Mouse (Mus musculus) liver, embryonic 14.5 days (tissue): ENCODE measurements at regions not wholly inside any gene's neighbourhood (a gene's known extent, or its start where the extent isn't known, plus 50 kb on each side); places are given as distances from the start of the nearest gene placed in this dataset.

ENCODE experiments used
- ATAC-seq: fragments of 200-750 bp; cut with Nextera tagmentation; 2 replicates; pipeline ENCODE4 v1.8.0; 2017; ENCODE audit warnings: moderate number of reproducible peaks, mild to moderate bottlenecking, moderate library complexity; ENCODE audit not compliant: insufficient read depth
- DNase-seq, 3 experiments: peaks; one replicate each; pipeline ENCODE4 v3.0.0-alpha.2; 2012 to 2013; ENCODE audit warnings: low read depth in 3 of 3, low spot score in 3 of 3
- H3K27ac ChIP-seq: fragments of 300-500 bp; sonication (generic); 2 replicates; pipeline ENCODE4 v1.5.1; 2014; ENCODE audit warnings: moderate library complexity, mild to moderate bottlenecking, control low read depth, inconsistent platforms
- H3K27me3 ChIP-seq: fragments of 300-500 bp; sonication (generic); 2 replicates; pipeline ENCODE4 v1.6.1; 2014; ENCODE audit warnings: mild to moderate bottlenecking, low read length, moderate library complexity; ENCODE audit not compliant: control insufficient read depth, insufficient read depth
- H3K36me3 ChIP-seq: fragments of 300-500 bp; sonication (generic); replicated peaks from 2 replicates; pipeline ENCODE4 v1.6.1; 2014; ENCODE audit warnings: low read depth; ENCODE audit not compliant: control insufficient read depth, insufficient read depth
- H3K4me1 ChIP-seq, 2 experiments: fragments of 200-500 bp in 1 of 2; fragments of 300-500 bp in 1 of 2; sonication (generic) in 1 of 2; replicated peaks; 2 replicates each; pipeline ENCODE4 v1.6.1; 2012 to 2014; ENCODE audit warnings: antibody characterized with exemption in 1 of 2, inconsistent platforms in 1 of 2, low read length in 1 of 2; ENCODE audit not compliant: control insufficient read depth in 2 of 2, insufficient read depth in 2 of 2
- H3K4me2 ChIP-seq: fragments of 300-500 bp; sonication (generic); 2 replicates; pipeline ENCODE4 v1.6.1; 2014; ENCODE audit warnings: low read depth, mild to moderate bottlenecking, control low read depth, moderate library complexity
- H3K4me3 ChIP-seq, 2 experiments: fragments of 200-500 bp in 1 of 2; fragments of 300-500 bp in 1 of 2; sonication (generic) in 1 of 2; 2 replicates each; pipeline ENCODE4 v1.5.1; 2012 to 2014; ENCODE audit warnings: low read depth in 2 of 2, low read length in 2 of 2, mild to moderate bottlenecking in 2 of 2, control low read depth in 1 of 2, inconsistent platforms in 1 of 2, moderate library complexity in 1 of 2; ENCODE audit not compliant: insufficient read depth in 1 of 2
- H3K9ac ChIP-seq: fragments of 300-500 bp; sonication (generic); replicated peaks from 2 replicates; pipeline ENCODE4 v1.6.1; 2014; ENCODE audit warnings: mild to moderate bottlenecking, control low read depth, moderate library complexity
- H3K9me3 ChIP-seq: fragments of 300-500 bp; sonication (generic); 2 replicates; pipeline ENCODE4 v1.6.1; 2016; ENCODE audit warnings: low read length, mixed read lengths; ENCODE audit not compliant: control insufficient read depth
- CTCF ChIP-seq: IDR thresholded peaks from 2 replicates; pipeline ENCODE4 v1.5.1; 2016; ENCODE audit warnings: antibody characterized with exemption, low read depth, control low read depth
- EP300 ChIP-seq: IDR thresholded peaks from 2 replicates; pipeline ENCODE4 v1.6.1; 2016; ENCODE audit warnings: antibody characterized with exemption, low read depth
- WGBS: fragments of 180-500 bp; shearing (Covaris S2); extraction: QIAGEN DNeasy Blood & Tissue Kit; methylation state at CpG from one replicate; pipeline ENCODE4 v1.1.7; 2014; ENCODE audit not compliant: insufficient replicate concordance; 5-methylcytosine and 5-hydroxymethylcytosine counted together

DNA sequence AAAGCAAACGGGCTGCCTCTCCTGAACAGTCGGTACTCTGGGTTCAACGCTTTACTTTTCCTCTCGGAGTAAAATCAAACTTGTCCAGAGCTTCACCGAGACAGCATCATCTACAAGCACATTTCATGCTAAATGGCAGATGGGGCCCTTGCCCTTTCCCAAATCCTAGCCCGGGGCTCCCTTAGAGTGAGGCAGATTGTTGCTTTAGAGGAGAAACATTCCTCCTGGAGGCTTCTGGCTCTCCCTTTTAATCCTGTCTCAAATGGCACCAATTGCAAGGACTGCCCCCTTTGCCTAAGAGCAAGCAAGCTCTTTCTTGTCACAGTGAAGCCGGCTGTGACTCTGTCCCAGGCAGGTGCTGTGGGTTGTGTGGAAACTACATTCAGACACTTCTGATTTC is 255.5 kb upstream of the Sox11 start:
- H3K36me3 ChIP-seq = no peaks in the 10 kb centered on the region
- TF ChIP-seq EP300 (no peak), CTCF (no peak)
- DNase-seq = no peak
- no peaks in the 10 kb centered on the region for H3K9me3 ChIP-seq
- H3K4me2 ChIP-seq = no peak overlapping the region
- H3K9ac ChIP-seq = no peak overlapping the region
- H3K4me3 ChIP-seq = no peak overlapping the region
- H3K27ac ChIP-seq = no peak overlapping the region
- H3K4me1 ChIP-seq = no peaks in the 10 kb centered on the region
- no peaks in the 10 kb centered on the region for H3K27me3 ChIP-seq
- 69% methylated on average over 7 of the region's 7 CpGs for WGBS
- ATAC-seq = no peak

DNA sequence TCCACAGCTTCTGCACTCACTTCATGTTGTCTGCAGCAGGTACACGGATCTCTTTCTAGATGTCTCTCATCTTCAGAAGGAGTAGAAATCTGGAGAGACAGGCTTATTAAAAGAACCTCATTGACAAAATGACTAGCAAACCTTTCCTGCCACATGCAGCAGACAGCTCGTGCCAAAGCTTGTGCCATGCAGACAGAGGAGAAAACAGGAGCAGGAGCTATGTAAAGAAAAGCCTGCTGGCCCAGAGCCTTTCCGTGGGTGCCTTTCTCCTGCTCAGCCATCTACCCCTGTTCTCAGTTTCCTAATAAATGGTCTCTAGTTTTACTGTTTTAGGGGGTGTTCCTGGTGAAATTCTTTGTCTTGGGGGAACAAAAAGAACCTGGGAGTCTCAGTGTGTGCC is 254.9 kb upstream of the Sox11 start:
- Histone ChIP-seq H3K27ac (no peak overlapping the region), H3K4me3 (no peak overlapping the region), H3K27me3 (no peaks in the 10 kb centered on the region), H3K36me3 (no peaks in the 10 kb centered on the region), H3K4me1 (no peaks in the 10 kb centered on the region), H3K9me3 (no peaks in the 10 kb centered on the region), H3K4me2 (no peak overlapping the region), H3K9ac (no peak overlapping the region)
- DNase-seq (no peak), ATAC-seq (no peak)
- TF ChIP-seq EP300 (no peak), CTCF (no peak)
- WGBS = 45% methylated on average over 3 of the region's 3 CpGs

DNA sequence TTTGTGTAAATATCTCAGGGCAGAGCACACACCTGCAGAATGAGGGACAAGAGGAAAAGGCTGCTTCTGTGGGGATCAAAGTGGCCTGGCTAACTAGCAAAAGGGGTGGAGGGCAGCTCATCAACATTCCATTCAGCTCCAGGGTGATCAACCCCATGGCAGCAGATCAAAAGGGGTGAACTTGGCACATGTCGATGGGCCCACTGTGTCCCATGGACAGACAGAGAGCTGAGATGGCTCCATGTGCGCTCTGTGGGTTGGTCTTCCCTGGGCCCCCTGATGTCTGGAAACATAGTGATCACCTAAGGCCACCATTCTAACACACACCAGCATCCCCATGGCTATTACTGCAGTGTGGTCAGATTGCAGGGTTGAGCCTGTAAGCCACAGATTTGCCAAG is 253.2 kb upstream of the Sox11 start:
- Histone ChIP-seq H3K27ac (no peak overlapping the region), H3K27me3 (no peaks in the 10 kb centered on the region), H3K9ac (no peak overlapping the region), H3K4me2 (no peak overlapping the region), H3K36me3 (no peaks in the 10 kb centered on the region), H3K4me1 (no peaks in the 10 kb centered on the region), H3K9me3 (no peaks in the 10 kb centered on the region), H3K4me3 (no peak overlapping the region)
- no peak for DNase-seq
- no peak for ATAC-seq
- WGBS = 55% methylated on average over 2 of the region's 2 CpGs
- TF ChIP-seq CTCF = no peak
- TF ChIP-seq EP300 = no peak

- no peak for ATAC-seq
These were observed 251.1 kb upstream of the Sox11 start for GRCm38 (mm10) chr12:27593436-27593835.

GRCm38 (mm10) chr12:27576109-27576700 is 233.8 kb upstream of the Sox11 start:
- Histone ChIP-seq H3K27ac (no peak overlapping the region), H3K36me3 (no peaks in the 10 kb centered on the region), H3K27me3 (no peaks in the 10 kb centered on the region), H3K4me3 (no peak overlapping the region), H3K4me1 (no peaks in the 10 kb centered on the region), H3K4me2 (no peak overlapping the region), H3K9ac (no peak overlapping the region), H3K9me3 (no peaks in the 10 kb centered on the region)
- TF ChIP-seq CTCF (no peak), EP300 (no peak)
- ATAC-seq (no peak), DNase-seq (no peak)
- 49% methylated on average over 3 of the region's 3 CpGs for WGBS

More at GRCm38 (mm10) chr12:27593436-27593835, 251.1 kb upstream of the Sox11 start:
- no peak overlapping the region for H3K4me2 ChIP-seq
- DNase-seq = no peak
- H3K9ac ChIP-seq = no peak overlapping the region
- TF ChIP-seq EP300 (no peak), CTCF (no peak)
- no peaks in the 10 kb centered on the region for H3K36me3 ChIP-seq
- no peaks in the 10 kb centered on the region for H3K4me1 ChIP-seq
- no peak overlapping the region for H3K27ac ChIP-seq
- H3K27me3 ChIP-seq = no peaks in the 10 kb centered on the region
- 68% methylated on average over 1 of the region's 1 CpGs for WGBS
- H3K9me3 ChIP-seq = no peaks in the 10 kb centered on the region
- H3K4me3 ChIP-seq = no peak overlapping the region
